Mouse (Mus musculus): ENCODE measurements around the gene Atp2c1. TPM values are rescaled to one million over a fixed set of nuclear protein-coding genes. Genes with fewer than 3 reads are reported as not detected.

Atp2c1 gene
- polyA plus RNA-seq, 1 experiment from 2014 or later, result 60.6 TPM

Other genes with a start within 250 kb of the Atp2c1 start
- gene Aste1, start 131.9 kb downstream of the Atp2c1 start, polyA plus RNA-seq (2015; fragmentation: Nextera tagmentation; extraction: Ambion mirVana), result 15.5 and 15.9 TPM in 2 replicates
- gene Nek11, start 131.8 kb downstream of the Atp2c1 start, polyA plus RNA-seq (2015; fragmentation: Nextera tagmentation; extraction: Ambion mirVana), result 0.40 and 0.57 TPM in 2 replicates
- 19.6 and 20.8 TPM in 2 replicates for gene Pik3r4, start 115.7 kb upstream of the Atp2c1 start, polyA plus RNA-seq (2015; fragmentation: Nextera tagmentation; extraction: Ambion mirVana)

Data from kidney, embryonic 15.5 days (tissue).